Mouse (Mus musculus) B cell, adult 62 days (primary cell): ENCODE data around the gene Pou2f2. TPM values are rescaled to one million over a fixed set of nuclear protein-coding genes. Genes with fewer than 3 reads are reported as not detected.

Experiments
- total RNA-seq: library from RNA; stranded (reverse); gene quantifications from 4 replicates; pipeline ENCODE4 v1.2.4, GENCODE M21; 2023

Pou2f2 gene
- total RNA-seq, result 169 to 195 TPM (median 186 TPM) in 4 replicates

DNA sequence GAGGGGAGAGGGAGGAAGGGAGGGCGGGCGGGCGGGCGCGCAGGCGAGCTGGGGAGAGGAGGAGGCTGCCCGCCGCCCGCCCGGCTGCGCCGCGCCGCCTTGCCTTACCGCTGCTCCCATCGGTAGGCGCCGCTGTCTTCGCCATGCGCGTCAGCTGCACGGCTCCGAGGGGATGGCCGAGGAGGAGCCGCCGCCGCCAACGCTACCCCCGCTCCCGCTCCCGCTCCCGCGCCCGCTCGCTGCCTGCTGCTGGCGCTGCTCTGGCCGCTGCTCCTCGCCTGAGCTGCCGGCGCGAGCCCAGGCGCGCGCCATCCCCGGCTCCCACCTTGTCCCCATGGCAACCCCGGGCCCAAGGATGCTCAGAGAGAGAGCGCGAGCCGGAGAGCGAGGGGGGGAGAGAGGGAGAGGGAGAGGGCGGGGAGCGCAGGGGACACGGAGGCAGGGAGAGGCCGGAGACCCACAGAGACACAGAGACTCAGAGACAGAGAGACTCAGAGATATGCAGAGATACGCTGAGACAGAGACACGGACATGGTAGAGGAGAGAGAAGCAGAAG is at the start of gene Pou2f2:
Gene Pou2f2 (minus strand): TSS at position 121 of the 556 bp plus-strand sequence.

DNA sequence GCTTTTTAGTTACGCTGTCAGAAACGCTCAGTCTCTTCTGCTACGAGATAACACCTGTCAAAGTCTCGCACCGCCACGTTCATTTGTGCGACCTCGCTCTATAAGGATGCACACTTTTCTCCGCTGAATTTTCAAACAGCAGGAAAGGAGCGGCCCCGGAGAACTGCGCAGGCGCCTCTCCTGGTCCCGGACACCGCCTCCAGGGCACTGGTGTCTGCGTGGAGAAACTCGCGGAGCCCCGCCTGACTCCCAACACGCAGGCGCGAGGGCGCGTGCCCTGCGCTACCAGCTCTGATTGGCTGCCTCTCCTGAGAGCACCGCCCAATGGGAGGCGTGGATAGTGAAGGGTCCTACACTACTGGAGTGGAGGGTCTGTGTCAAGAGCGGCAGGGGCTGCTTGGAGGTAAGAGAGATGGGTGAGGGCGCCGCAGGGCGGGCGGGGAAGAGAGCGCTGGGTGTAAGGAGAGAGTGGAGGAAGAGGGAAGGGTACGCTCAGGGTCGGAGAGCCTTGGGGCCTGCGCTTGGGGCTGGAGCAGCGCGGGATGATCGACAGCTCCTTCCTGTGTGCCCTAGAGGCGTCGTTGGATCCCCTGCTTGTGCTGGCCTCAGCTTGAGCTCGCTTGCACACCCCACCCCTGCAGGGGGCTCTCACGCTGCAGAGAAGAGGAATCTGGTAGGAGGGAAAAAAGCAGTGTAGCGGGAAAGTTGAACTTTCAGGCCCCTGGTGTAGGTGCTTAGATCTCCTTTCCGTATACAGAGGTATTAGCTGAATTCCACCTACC is 41.8 kb upstream of the Pou2f2 start, which contains the start of gene Zfp526:
Gene Zfp526 (plus strand): TSS at position 324 of the 782 bp plus-strand sequence.

GRCm38 (mm10) chr7:25220457-25221101 is 41.1 kb upstream of the Pou2f2 start, which contains the start of gene Dedd2:
Gene Dedd2, minus strand, starts transcription at chr7:25220615.

DNA sequence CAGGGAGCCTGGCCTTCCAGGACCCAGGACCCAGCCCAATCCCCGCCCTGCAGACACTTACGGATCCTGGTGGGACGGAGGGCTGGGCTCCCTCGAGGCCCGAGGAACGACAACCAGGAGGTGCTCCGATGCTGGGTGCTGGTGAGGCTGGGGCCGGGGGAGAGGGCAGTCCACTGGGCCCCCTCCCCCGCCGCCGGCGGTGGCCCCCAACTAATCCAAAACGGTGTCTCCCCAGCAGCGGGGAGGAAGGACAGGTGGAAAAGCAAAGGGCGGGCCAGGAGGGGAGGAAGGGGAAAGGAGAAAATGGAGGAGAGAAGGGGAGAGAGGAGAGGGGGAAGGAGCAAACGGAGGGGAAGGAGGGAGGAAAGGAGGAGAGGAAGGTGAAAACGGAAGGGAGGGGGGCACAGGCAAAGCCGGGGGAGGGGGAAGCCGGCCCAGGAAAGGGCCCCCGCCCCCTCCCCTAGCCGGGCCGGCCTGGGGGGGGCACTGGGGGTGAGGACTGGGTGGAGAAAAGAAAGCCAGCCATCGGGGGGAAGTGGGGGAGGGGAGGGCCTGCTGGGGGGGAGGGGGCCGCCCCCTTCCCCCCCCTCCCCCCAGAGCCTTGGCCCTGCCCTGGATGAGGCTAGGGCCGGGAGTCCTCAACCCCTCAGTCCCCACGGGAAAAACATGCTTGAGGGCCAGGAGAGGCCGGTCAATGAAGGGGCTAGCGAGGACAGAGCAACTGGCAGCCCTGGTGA is 107.4 kb downstream of the Pou2f2 start, which contains the start of the genes Grik5 and Zfp574:
Gene Grik5 (minus strand): TSS at position 368 of the 737 bp plus-strand sequence.
Gene Zfp574 (plus strand): TSS at position 589 of the 737 bp plus-strand sequence.

Other genes starting within 250 kb of the Pou2f2 start
- not detected in 4 replicates for gene Gm4881, start 235.2 kb downstream of the Pou2f2 start, total RNA-seq
- 169 to 194 TPM (median 186 TPM) in 4 replicates for gene Rabac1, start 207.0 kb downstream of the Pou2f2 start, total RNA-seq
- gene Atp1a3, start 173.8 kb downstream of the Pou2f2 start, total RNA-seq, result 0.39 to 0.54 TPM (median 0.50 TPM) in 3 of 4 replicates, not detected in the other
- 1.8 to 4.9 TPM (median 3.5 TPM) in 4 replicates for gene Grik5, start 107.4 kb downstream of the Pou2f2 start, total RNA-seq
- gene Zfp574, start 107.2 kb downstream of the Pou2f2 start, total RNA-seq, result 11.8 to 16.2 TPM (median 13.1 TPM) in 4 replicates
- gene Dedd2, start 40.9 kb upstream of the Pou2f2 start, total RNA-seq, result 95.4 to 116 TPM (median 97.6 TPM) in 4 replicates
- 13.8 to 17.0 TPM (median 15.0 TPM) in 4 replicates for gene Zfp526, start 41.7 kb upstream of the Pou2f2 start, total RNA-seq
- 81.1 to 85.7 TPM (median 84.3 TPM) in 4 replicates for gene Gsk3a, start 58.1 kb upstream of the Pou2f2 start, total RNA-seq
- gene Erf, start 71.0 kb upstream of the Pou2f2 start, total RNA-seq, result 15.6 to 21.6 TPM (median 20.3 TPM) in 4 replicates
- 308 to 353 TPM (median 332 TPM) in 4 replicates for gene Cic, start 88.0 kb upstream of the Pou2f2 start, total RNA-seq
- 45.1 to 61.2 TPM (median 47.3 TPM) in 4 replicates for gene Pafah1b3, start 118.3 kb upstream of the Pou2f2 start, total RNA-seq
- gene Prr19, start 121.7 kb upstream of the Pou2f2 start, total RNA-seq, result 0.48 TPM in 1 of 4 replicates, not detected in the others
- not detected in 4 replicates for gene Tmem145, start 126.4 kb upstream of the Pou2f2 start, total RNA-seq
- gene Megf8, start 137.4 kb upstream of the Pou2f2 start, total RNA-seq, result 1.9 to 2.4 TPM (median 2.3 TPM) in 4 replicates
- gene Cnfn, start 190.0 kb upstream of the Pou2f2 start, total RNA-seq, result not detected in 4 replicates
- gene Lipe, start 219.0 kb upstream of the Pou2f2 start, total RNA-seq, result 29.9 to 35.4 TPM (median 33.8 TPM) in 4 replicates
- gene Cxcl17, start 233.2 kb upstream of the Pou2f2 start, total RNA-seq, result not detected in 4 replicates